ENCODE assay signal across 27 mouse cellular contexts in the genomic region with DNA sequence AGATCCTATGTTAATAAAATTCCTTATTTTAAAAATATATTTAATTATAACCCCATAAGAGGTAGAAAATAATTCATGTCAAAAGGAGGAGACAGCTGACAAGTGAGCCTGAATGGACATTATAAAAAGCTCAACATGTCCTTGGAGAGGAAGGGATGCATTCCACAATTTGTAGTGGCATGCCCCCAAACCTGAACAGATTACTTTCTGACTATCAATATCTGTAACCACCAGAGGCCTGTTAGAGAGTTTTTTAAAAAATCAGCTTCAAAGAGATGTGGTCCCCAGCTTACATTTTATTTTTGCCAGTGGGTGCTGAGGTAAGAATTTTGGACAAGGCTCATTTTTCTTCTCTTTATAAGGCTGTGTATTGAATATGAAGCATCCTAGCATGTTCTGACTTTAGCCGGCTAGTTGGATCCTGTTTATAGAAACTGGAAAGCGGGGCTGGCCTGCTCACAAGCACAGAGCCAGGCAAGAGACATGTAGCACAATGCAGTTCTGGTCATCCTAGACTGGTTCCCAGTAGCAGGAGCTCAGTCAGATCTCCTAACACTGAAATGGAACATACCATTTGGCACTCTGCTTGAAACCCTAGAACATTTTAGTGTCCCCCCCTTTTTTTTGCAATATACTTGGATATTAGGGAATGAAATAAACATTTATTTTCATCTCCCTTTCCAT.
DNase-seq lines count a peak whose midpoint lies in the region; ATAC-seq and TF ChIP-seq lines count a peak whose summit lies in the region.
"Had no signal": no experiment of that assay in that cellular context is flagged by ENCODE, and none has a peak within 500 bp of the region (broad histone marks: within the 10 kb centered on the region; RNA-seq: fewer than 3 reads in every experiment).

No protein-coding gene starts in this region.

- no peak for TF ChIP-seq POLR2A in brain, embryonic 14.5 days (IDR thresholded peaks at IDR 0.05; ENCODE audit: borderline replicate concordance, extremely low read depth, insufficient read depth, insufficient read length, poor library complexity, severe bottlenecking)

- no peak for TF ChIP-seq EP300 in lung, postnatal 0 days (IDR thresholded peaks at IDR 0.05)

- WGBS in forebrain, embryonic 11.5 days, result 65% methylated on average over 2 of the region's 2 CpGs
- WGBS in forebrain, embryonic 16.5 days, result 23% methylated on average over 2 of the region's 2 CpGs
- 59% methylated on average over 2 of the region's 2 CpGs for WGBS in midbrain, embryonic 13.5 days
- WGBS in lung, postnatal 0 days, result 72% methylated on average over 2 of the region's 2 CpGs

- H3K4me3 ChIP-seq in forebrain, embryonic 11.5 days (ENCODE audit: low read depth, low read length), result no peak overlapping the region
- H3K4me3 ChIP-seq in forebrain, embryonic 16.5 days (replicated peaks; ENCODE audit: low read length), result no peak overlapping the region
- H3K4me3 ChIP-seq in midbrain, embryonic 13.5 days (replicated peaks), result no peak overlapping the region
- H3K4me3 ChIP-seq in lung, postnatal 0 days (ENCODE audit: low read depth, low read length), result no peak overlapping the region
- H3K4me3 ChIP-seq: gastrocnemius, adult 2 months; heart, embryonic 12.5 days; kidney, embryonic 15.5 days; left cerebral cortex, adult 2 months; limb, embryonic 12.5 days; lung, embryonic 15.5 days had no signal

- H3K9ac ChIP-seq in forebrain, embryonic 11.5 days (ENCODE audit: low read length), result no peak overlapping the region
- H3K9ac ChIP-seq in forebrain, embryonic 16.5 days (replicated peaks; ENCODE audit: low read depth, low read length), result no peak overlapping the region
- no peak overlapping the region for H3K9ac ChIP-seq in midbrain, embryonic 13.5 days (replicated peaks)
- no peak overlapping the region for H3K9ac ChIP-seq in lung, postnatal 0 days (replicated peaks; ENCODE audit: low read depth)
- H3K9ac ChIP-seq: heart, embryonic 12.5 days; kidney, embryonic 15.5 days; limb, embryonic 12.5 days; lung, embryonic 15.5 days had no signal

- peaks cover 4% of the 10 kb centered on the region; the same call in 1 of the 2 replicates for H3K4me1 ChIP-seq in forebrain, embryonic 11.5 days (replicated peaks; ENCODE audit: control insufficient read depth, insufficient read depth, low read length)
- H3K4me1 ChIP-seq in forebrain, embryonic 16.5 days (replicated peaks; ENCODE audit: control insufficient read depth, insufficient read depth, low read length), result peaks cover 7% of the 10 kb centered on the region
- H3K4me1 ChIP-seq in midbrain, embryonic 13.5 days (replicated peaks), result peaks cover 11% of the 10 kb centered on the region
- H3K4me1 ChIP-seq in lung, postnatal 0 days (ENCODE audit: insufficient read depth, low read depth, low read length), result no peaks in the 10 kb centered on the region
- H3K4me1 ChIP-seq: heart, embryonic 12.5 days; kidney, embryonic 15.5 days; limb, embryonic 12.5 days; lung, embryonic 15.5 days had no signal

- TF ChIP-seq CTCF in brain, embryonic 14.5 days (IDR thresholded peaks at IDR 0.05; ENCODE audit: borderline replicate concordance, extremely low read depth, insufficient read depth, insufficient read length), result no peak
- TF ChIP-seq CTCF in lung, postnatal 0 days (IDR thresholded peaks at IDR 0.05), result no peak

- no peak overlapping the region for H3K4me2 ChIP-seq in forebrain, embryonic 11.5 days (ENCODE audit: low read depth, low read length, severe bottlenecking)
- no peak overlapping the region for H3K4me2 ChIP-seq in forebrain, embryonic 16.5 days (ENCODE audit: low read length)
- no peak overlapping the region for H3K4me2 ChIP-seq in midbrain, embryonic 13.5 days (replicated peaks)
- H3K4me2 ChIP-seq in lung, postnatal 0 days (replicated peaks; ENCODE audit: low read depth, low read length), result no peak overlapping the region
- H3K4me2 ChIP-seq: heart, embryonic 12.5 days; kidney, embryonic 15.5 days; limb, embryonic 12.5 days; liver, embryonic 11.5 days; lung, embryonic 15.5 days had no signal

- ATAC-seq in forebrain, embryonic 11.5 days (replicated peaks; ENCODE audit: low FRiP score), result peak; percentile 55; the same call in 1 of the 2 replicates
- ATAC-seq in forebrain, embryonic 16.5 days, result peak; percentile 75
- ATAC-seq in midbrain, embryonic 13.5 days, result no peak
- no peak for ATAC-seq in lung, postnatal 0 days
- no peak for ATAC-seq in activated CD4-positive, CD25-positive, alpha-beta regulatory T cell, adult 4 months
- ATAC-seq: CD4-positive, CD25-positive, alpha-beta regulatory T cell, adult 4 months had no signal

- peak overlapping the region; percentile 75 for H3K27ac ChIP-seq in forebrain, embryonic 11.5 days (ENCODE audit: low read depth, low read length)
- peak overlapping the region; percentile 73 for H3K27ac ChIP-seq in forebrain, embryonic 16.5 days (ENCODE audit: low read length)
- peak overlapping the region; percentile 54 for H3K27ac ChIP-seq in midbrain, embryonic 13.5 days
- H3K27ac ChIP-seq in lung, postnatal 0 days (ENCODE audit: low read length), result no peak overlapping the region
- H3K27ac ChIP-seq: gastrocnemius, adult 2 months; kidney, embryonic 15.5 days; left cerebral cortex, adult 2 months; limb, embryonic 12.5 days; lung, embryonic 15.5 days had no signal

- no peaks in the 10 kb centered on the region for H3K27me3 ChIP-seq in forebrain, embryonic 11.5 days (ENCODE audit: control insufficient read depth, insufficient read depth, low read length)
- no peaks in the 10 kb centered on the region for H3K27me3 ChIP-seq in forebrain, embryonic 16.5 days (replicated peaks; ENCODE audit: control insufficient read depth, insufficient read depth, low read length)
- H3K27me3 ChIP-seq in midbrain, embryonic 13.5 days, result no peaks in the 10 kb centered on the region
- no peaks in the 10 kb centered on the region for H3K27me3 ChIP-seq in lung, postnatal 0 days (replicated peaks; ENCODE audit: insufficient read depth, low read length)
- H3K27me3 ChIP-seq: heart, embryonic 12.5 days; kidney, embryonic 15.5 days; limb, embryonic 12.5 days; lung, embryonic 15.5 days had no signal

- no peaks in the 10 kb centered on the region for H3K36me3 ChIP-seq in forebrain, embryonic 11.5 days (ENCODE audit: control insufficient read depth, insufficient read depth, low read length)
- H3K36me3 ChIP-seq in forebrain, embryonic 16.5 days (ENCODE audit: control insufficient read depth, insufficient read depth), result no peaks in the 10 kb centered on the region
- H3K36me3 ChIP-seq in midbrain, embryonic 13.5 days, result no peaks in the 10 kb centered on the region
- H3K36me3 ChIP-seq in lung, postnatal 0 days (ENCODE audit: insufficient read depth, low read length), result no peaks in the 10 kb centered on the region
- H3K36me3 ChIP-seq: heart, embryonic 12.5 days; kidney, embryonic 15.5 days; limb, embryonic 12.5 days; lung, embryonic 15.5 days had no signal

- H3K9me3 ChIP-seq in forebrain, embryonic 11.5 days (ENCODE audit: control insufficient read depth, low read length), result no peaks in the 10 kb centered on the region
- no peaks in the 10 kb centered on the region for H3K9me3 ChIP-seq in forebrain, embryonic 16.5 days (ENCODE audit: control insufficient read depth, low read length)
- no peaks in the 10 kb centered on the region for H3K9me3 ChIP-seq in midbrain, embryonic 13.5 days
- H3K9me3 ChIP-seq in lung, postnatal 0 days (ENCODE audit: low read length), result no peaks in the 10 kb centered on the region
- H3K9me3 ChIP-seq: heart, embryonic 12.5 days; kidney, embryonic 15.5 days; limb, embryonic 12.5 days; lung, embryonic 15.5 days had no signal

- peak; percentile 69 for DNase-seq in brain, embryonic 14.5 days (ENCODE audit: low read depth)
- DNase-seq in forebrain, embryonic 11.5 days (ENCODE audit: low spot score), result no peak
- no peak for DNase-seq in lung, postnatal 0 days (ENCODE audit: low spot score)
- DNase-seq in ovary, postnatal 14 days (ENCODE audit: low spot score), result no peak
- no peak for DNase-seq in heart, adult 9 months (ENCODE audit: low spot score in 2 of 2)
- DNase-seq: adrenal gland, postnatal 36 days; cerebellum, adult 2 months; gastrocnemius, adult 2 months; gastrocnemius, postnatal 36 days; heart, adult 18-20 months; heart, postnatal 4 days; kidney, adult 11 months; kidney, postnatal 25 days; lung, postnatal 36 days; right cerebral cortex, adult 18-20 months; thymus, adult 2 months; thymus, postnatal 4 days had no signal

Comparison
In these comparisons a context has a peak if more than half of its experiments do, and no peak if none do; other contexts are left out.
1. ATAC-seq: peak in forebrain, embryonic 11.5 days (single experiment) and forebrain, embryonic 16.5 days (single experiment); none in midbrain, embryonic 13.5 days (single experiment), lung, postnatal 0 days (single experiment) and activated CD4-positive, CD25-positive, alpha-beta regulatory T cell, adult 4 months (single experiment).